Mouse (Mus musculus) myocyte (in vitro differentiated cells): ENCODE data around the gene Susd6. TPM values are rescaled to one million over a fixed set of nuclear protein-coding genes. Genes with fewer than 3 reads are reported as not detected.
"Not testable (repeated sequence)": the region's sequence is repeated elsewhere in the genome, so short reads cannot be mapped to it uniquely, and the experiment has no call there.

Source experiments
- H3K27me3 ChIP-seq: one replicate; pipeline ENCODE4 v1.6.1; 2011; ENCODE audit not compliant: control insufficient read depth, insufficient read depth, insufficient read length
- H3K36me3 ChIP-seq: one replicate; pipeline ENCODE4 v1.6.1; 2011; ENCODE audit not compliant: control insufficient read depth, insufficient read depth
- H3K4me2 ChIP-seq: one replicate; pipeline ENCODE4 v1.6.1; 2011; ENCODE audit warnings: low read depth, control low read depth
- H3K4me3 ChIP-seq: one replicate; pipeline ENCODE4 v1.5.1; 2011; ENCODE audit warnings: mild to moderate bottlenecking, control low read depth, moderate library complexity
- H3K79me2 ChIP-seq: one replicate; pipeline ENCODE4 v1.6.1; 2011; ENCODE audit not compliant: control insufficient read depth, insufficient read depth
- H3ac ChIP-seq: one replicate; pipeline ENCODE4 v1.6.1; 2011; ENCODE audit not compliant: control insufficient read depth, insufficient read length
- CEBPB ChIP-seq: IDR thresholded peaks from 2 replicates; pipeline ENCODE4 v1.6.1; 2011; ENCODE audit warnings: mild to moderate bottlenecking, moderate library complexity; ENCODE audit not compliant: poor library complexity, insufficient read depth, severe bottlenecking
- E2F4 ChIP-seq: IDR thresholded peaks from one replicate; pipeline ENCODE4 v1.6.1; 2011; ENCODE audit warnings: mild to moderate bottlenecking, control low read depth, moderate library complexity; ENCODE audit not compliant: insufficient read depth
- MAX ChIP-seq: IDR thresholded peaks from one replicate; pipeline ENCODE4 v1.6.1; 2011; ENCODE audit warnings: low read depth, mild to moderate bottlenecking, control low read depth
- MYOD1 ChIP-seq, 3 experiments: IDR thresholded peaks; one replicate each; pipeline ENCODE4 v1.6.1; 2011; ENCODE audit warnings: control low read depth in 2 of 3, low read depth in 2 of 3, mild to moderate bottlenecking in 2 of 3, moderate library complexity in 1 of 3; ENCODE audit not compliant: insufficient read length in 2 of 3, control insufficient read depth in 1 of 3
- MYOG ChIP-seq, 3 experiments: IDR thresholded peaks; one replicate each; pipeline ENCODE4 v1.6.1; 2011; ENCODE audit warnings: control low read depth in 2 of 3, low read depth in 2 of 3, mild to moderate bottlenecking in 2 of 3; ENCODE audit not compliant: insufficient read length in 2 of 3, control insufficient read depth in 1 of 3, insufficient read depth in 1 of 3
- POLR2A ChIP-seq: IDR thresholded peaks from one replicate; pipeline ENCODE4 v1.6.1; 2011; ENCODE audit warnings: low read depth, mild to moderate bottlenecking, control low read depth, moderate library complexity; ENCODE audit not compliant: insufficient read length
- POLR2AphosphoS2 ChIP-seq: IDR thresholded peaks from one replicate; pipeline ENCODE4 v1.6.1; 2011; ENCODE audit warnings: low read depth, control low read depth; ENCODE audit not compliant: insufficient read length
- REST ChIP-seq: IDR thresholded peaks from one replicate; pipeline ENCODE4 v1.6.1; 2011; ENCODE audit warnings: mild to moderate bottlenecking, control low read depth, moderate library complexity; ENCODE audit not compliant: insufficient read depth, insufficient read length
- SRF ChIP-seq: IDR thresholded peaks from one replicate; pipeline ENCODE4 v1.6.1; 2011; ENCODE audit warnings: low read depth; ENCODE audit not compliant: control insufficient read depth, insufficient read length
- TCF12 ChIP-seq: IDR thresholded peaks from one replicate; pipeline ENCODE4 v1.6.1; 2011; ENCODE audit warnings: mild to moderate bottlenecking, control low read depth; ENCODE audit not compliant: poor library complexity, insufficient read depth, severe bottlenecking
- TCF3 ChIP-seq: IDR thresholded peaks from one replicate; pipeline ENCODE4 v1.6.1; 2011; ENCODE audit warnings: low read depth, control low read depth; ENCODE audit not compliant: insufficient read length
- USF1 ChIP-seq: IDR thresholded peaks from one replicate; pipeline ENCODE4 v1.6.1; 2011; ENCODE audit warnings: low read depth, mild to moderate bottlenecking, control low read depth, moderate library complexity
- polyA plus RNA-seq: library from polyadenylated mRNA; unstranded; fragments of >200 nt; fragmentation: generic; extraction: Trizol; gene quantifications from one replicate; pipeline ENCODE4 v1.2.1, GENCODE M21; 2012; ENCODE audit warnings: missing spikeins

The Susd6 gene
- polyA plus RNA-seq, 1 experiment, result 64.0 TPM

GRCm38 (mm10) chr12:80815893-80816292 lies 25.6 kb downstream of the Susd6 start:
- Histone ChIP-seq H3K4me3 (no peak overlapping the region), H3K36me3 (no peaks in the 10 kb centered on the region), H3K27me3 (no peaks in the 10 kb centered on the region), H3K4me2 (peak overlapping the region; percentile 9), H3ac (no peak overlapping the region), H3K79me2 (peaks cover 99% of the 10 kb centered on the region)
- TF ChIP-seq SRF (no peak), MYOD1 (IDR thresholded peaks at IDR 0.05; ENCODE audit: control insufficient read depth in 1 of 3, insufficient read length in 2 of 3, low read depth in 2 of 3) (no peak), MYOG (IDR thresholded peaks at IDR 0.05; ENCODE audit: control insufficient read depth in 1 of 3, insufficient read depth in 1 of 3, insufficient read length in 2 of 3, low read depth in 2 of 3) (no peak), E2F4 (no peak), REST (no peak), POLR2AphosphoS2 (no peak), TCF3 (no peak), TCF12 (no peak), MAX (no peak), CEBPB (no peak), POLR2A (no peak), USF1 (no peak)

- TF ChIP-seq POLR2A, result no peak
- TF ChIP-seq MYOG (IDR thresholded peaks at IDR 0.05; ENCODE audit: control insufficient read depth in 1 of 3, insufficient read depth in 1 of 3, insufficient read length in 2 of 3, low read depth in 2 of 3), result no peak
- TF ChIP-seq MAX, result no peak
- TF ChIP-seq MYOD1 (IDR thresholded peaks at IDR 0.05; ENCODE audit: control insufficient read depth in 1 of 3, insufficient read length in 2 of 3, low read depth in 2 of 3), result no peak
- TF ChIP-seq REST, result no peak
- H3ac ChIP-seq, result no peak overlapping the region
- H3K4me3 ChIP-seq, result no peak overlapping the region
- H3K27me3 ChIP-seq, result no peaks in the 10 kb centered on the region
- H3K79me2 ChIP-seq, result peaks cover 99% of the 10 kb centered on the region
- no peaks in the 10 kb centered on the region for H3K36me3 ChIP-seq
- peak overlapping the region; percentile 31 for H3K4me2 ChIP-seq
Measured at GRCm38 (mm10) chr12:80816380-80817086, 26.2 kb downstream of the Susd6 start.

- Histone ChIP-seq H3K4me3 (no peak overlapping the region), H3K4me2 (peak overlapping the region; percentile 16), H3ac (no peak overlapping the region), H3K27me3 (no peaks in the 10 kb centered on the region), H3K79me2 (peaks cover 100% of the 10 kb centered on the region), H3K36me3 (no peaks in the 10 kb centered on the region)
- TF ChIP-seq E2F4, result no peak
- no peak for TF ChIP-seq TCF12
- no peak for TF ChIP-seq USF1
- 0 out of 2 replicates have a peak, but pooled peaks have one; percentile 40 for TF ChIP-seq CEBPB
Measured at GRCm38 (mm10) chr12:80817697-80818235, 27.5 kb downstream of the Susd6 start.

GRCm38 (mm10) chr12:80819020-80819419 lies 28.7 kb downstream of the Susd6 start:
- H3K27me3 ChIP-seq, H3K4me3 ChIP-seq, H3ac ChIP-seq, H3K36me3 ChIP-seq: not testable (repeated sequence)
- peaks cover 100% of the 10 kb centered on the region for H3K79me2 ChIP-seq
- peak overlapping the region; percentile 20 for H3K4me2 ChIP-seq

GRCm38 (mm10) chr12:80821312-80822007 lies 31.1 kb downstream of the Susd6 start:
- Histone ChIP-seq H3ac (no peak overlapping the region), H3K27me3 (no peaks in the 10 kb centered on the region), H3K4me2 (peak overlapping the region; percentile 25), H3K4me3 (no peak overlapping the region), H3K36me3 (no peaks in the 10 kb centered on the region), H3K79me2 (peaks cover 100% of the 10 kb centered on the region)
- TF ChIP-seq TCF12, result no peak
- TF ChIP-seq MAX, result no peak
- TF ChIP-seq MYOD1 (IDR thresholded peaks at IDR 0.05; ENCODE audit: control insufficient read depth in 1 of 3, insufficient read length in 2 of 3, low read depth in 2 of 3), result no peak
- no peak for TF ChIP-seq USF1
- no peak for TF ChIP-seq CEBPB
- TF ChIP-seq TCF3, result no peak
- TF ChIP-seq SRF, result no peak
- TF ChIP-seq E2F4, result no peak
- TF ChIP-seq REST, result no peak
- TF ChIP-seq POLR2AphosphoS2, result no peak
- TF ChIP-seq MYOG (IDR thresholded peaks at IDR 0.05; ENCODE audit: control insufficient read depth in 1 of 3, insufficient read depth in 1 of 3, insufficient read length in 2 of 3, low read depth in 2 of 3), result no peak
- TF ChIP-seq POLR2A, result no peak
